Mouse (Mus musculus) embryonic fibroblast, embryonic 13.5 days (primary cell): ENCODE data around the gene Ano1. TPM values are rescaled to one million over a fixed set of nuclear protein-coding genes. Genes with fewer than 3 reads are reported as not detected.

Experiments used
- H3K27ac ChIP-seq: 2 replicates; pipeline ENCODE4 v1.5.1; 2012; ENCODE audit warnings: low read length, control low read depth, inconsistent platforms; ENCODE audit not compliant: insufficient read depth
- H3K4me1 ChIP-seq: 2 replicates; pipeline ENCODE4 v1.6.1; 2011; ENCODE audit warnings: low read length; ENCODE audit not compliant: control insufficient read depth, insufficient read depth
- H3K4me3 ChIP-seq: 2 replicates; pipeline ENCODE4 v1.5.1; 2011; ENCODE audit warnings: mild to moderate bottlenecking, control low read depth, low read length; ENCODE audit not compliant: insufficient read depth
- CTCF ChIP-seq: IDR thresholded peaks from 2 replicates; pipeline ENCODE4 v1.5.1; 2011; ENCODE audit warnings: mild to moderate bottlenecking, control low read depth, low read length, moderate library complexity, borderline replicate concordance; ENCODE audit not compliant: insufficient read depth
- POLR2A ChIP-seq: IDR thresholded peaks from 2 replicates; pipeline ENCODE4 v1.6.1; 2011; ENCODE audit warnings: low read depth, mild to moderate bottlenecking, control low read depth, low read length, moderate library complexity
- polyA plus RNA-seq: library from polyadenylated mRNA; stranded (reverse); fragments of >200 nt; gene quantifications from 2 replicates; pipeline ENCODE4 v1.2.4, GENCODE M21; 2011; ENCODE audit warnings: low read depth; ENCODE audit not compliant: missing spikeins, insufficient read length

Gene Ano1
- polyA plus RNA-seq, 1 experiment: 5.2 TPM

- Histone ChIP-seq H3K27ac (no peak overlapping the region), H3K4me1 (no peaks in the 10 kb centered on the region), H3K4me3 (no peak overlapping the region)
- TF ChIP-seq CTCF: no peak
- TF ChIP-seq POLR2A: no peak
These were observed 95.4 kb downstream of the Ano1 start for GRCm38 (mm10) chr7:144656261-144656967.

GRCm38 (mm10) chr7:144653681-144654425, 97.9 kb downstream of the Ano1 start:
- no peak overlapping the region for H3K4me3 ChIP-seq
- no peaks in the 10 kb centered on the region for H3K4me1 ChIP-seq
- no peak overlapping the region for H3K27ac ChIP-seq
- TF ChIP-seq CTCF (no peak), POLR2A (no peak)

- no peak overlapping the region for H3K4me3 ChIP-seq
- H3K4me1 ChIP-seq: no peaks in the 10 kb centered on the region
- TF ChIP-seq CTCF: no peak
- no peak for TF ChIP-seq POLR2A
- H3K27ac ChIP-seq: no peak overlapping the region
These were observed 104.2 kb downstream of the Ano1 start for GRCm38 (mm10) chr7:144647547-144647946.

GRCm38 (mm10) chr7:144640817-144641216, 111.0 kb downstream of the Ano1 start:
- TF ChIP-seq POLR2A (no peak), CTCF (no peak)
- H3K4me3 ChIP-seq: no peak overlapping the region
- no peak overlapping the region for H3K27ac ChIP-seq
- H3K4me1 ChIP-seq: no peaks in the 10 kb centered on the region

DNA sequence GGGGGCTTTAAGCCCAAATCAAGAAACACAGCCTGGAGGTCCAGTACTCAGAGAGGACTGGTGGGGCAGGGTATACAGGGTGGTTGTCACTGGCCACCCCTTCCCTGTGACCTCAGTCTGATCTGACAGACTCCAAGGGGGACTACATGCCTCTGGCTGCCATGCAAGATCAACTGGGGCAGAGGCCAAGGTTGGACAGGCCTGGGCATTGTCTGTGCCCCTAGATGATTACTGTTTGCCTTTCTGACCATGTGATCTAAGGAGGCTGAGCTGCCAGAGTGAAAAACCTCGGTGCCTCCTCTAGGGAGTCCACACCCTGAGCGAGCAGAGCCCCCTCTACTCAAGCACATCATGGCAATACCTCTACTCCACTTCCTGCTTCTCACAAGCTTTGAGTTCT, 115.8 kb downstream of the Ano1 start:
- Histone ChIP-seq H3K4me3 (no peak overlapping the region), H3K27ac (no peak overlapping the region), H3K4me1 (no peaks in the 10 kb centered on the region)
- TF ChIP-seq CTCF (no peak), POLR2A (no peak)

DNA sequence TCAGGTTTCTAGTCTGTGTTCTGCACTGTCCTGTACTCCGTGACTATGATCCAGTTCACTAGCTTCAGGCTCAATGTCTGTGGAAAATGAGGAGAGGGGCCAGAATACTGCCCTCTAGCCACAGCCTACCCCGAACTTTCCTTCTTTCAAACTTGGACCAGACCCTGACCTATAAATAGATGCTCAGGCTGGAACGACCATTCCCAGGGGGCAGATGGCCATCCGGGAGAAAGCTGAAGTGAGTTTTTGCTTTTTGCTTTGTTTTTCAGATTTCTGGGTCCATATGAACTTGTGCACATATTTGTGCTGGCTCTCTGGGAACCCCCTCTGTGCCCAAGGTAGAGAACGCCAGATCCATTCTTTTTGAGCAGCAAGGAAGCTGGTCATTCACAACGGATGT, 116.9 kb downstream of the Ano1 start:
- no peak overlapping the region for H3K27ac ChIP-seq
- TF ChIP-seq CTCF (no peak), POLR2A (no peak)
- H3K4me3 ChIP-seq: no peak overlapping the region

GRCm38 (mm10) chr7:144634450-144634849, 117.3 kb downstream of the Ano1 start:
- TF ChIP-seq CTCF: no peak
- TF ChIP-seq POLR2A: no peak
- Histone ChIP-seq H3K27ac (no peak overlapping the region), H3K4me1 (no peaks in the 10 kb centered on the region), H3K4me3 (no peak overlapping the region)

More for the DNA sequence above, 116.9 kb downstream of the Ano1 start:
- H3K4me1 ChIP-seq: no peaks in the 10 kb centered on the region

GRCm38 (mm10) chr7:144632321-144632720, 119.5 kb downstream of the Ano1 start:
- Histone ChIP-seq H3K4me3 (no peak overlapping the region), H3K27ac (no peak overlapping the region), H3K4me1 (no peaks in the 10 kb centered on the region)
- TF ChIP-seq CTCF (no peak), POLR2A (no peak)

GRCm38 (mm10) chr7:144630622-144631021, 121.2 kb downstream of the Ano1 start:
- H3K4me3 ChIP-seq: no peak overlapping the region
- TF ChIP-seq POLR2A (no peak), CTCF (no peak)
- H3K4me1 ChIP-seq: no peaks in the 10 kb centered on the region
- H3K27ac ChIP-seq: no peak overlapping the region

- TF ChIP-seq POLR2A: no peak
- TF ChIP-seq CTCF: no peak
- Histone ChIP-seq H3K27ac (no peak overlapping the region), H3K4me3 (no peak overlapping the region), H3K4me1 (no peaks in the 10 kb centered on the region)
These were observed 123.3 kb downstream of the Ano1 start for GRCm38 (mm10) chr7:144628334-144628915.
